Mouse (Mus musculus) splenic B cell, adult 2 months (primary cell): ENCODE results near the gene Plppr2.

Source experiments
- DNase-seq: peaks from one replicate; pipeline ENCODE4 v3.0.0-alpha.2; 2011; ENCODE audit warnings: low read depth, low spot score
- H3K27me3 ChIP-seq: 2 replicates; pipeline ENCODE4 v1.6.1; 2012; ENCODE audit warnings: mild to moderate bottlenecking, low read length, moderate library complexity, mixed read lengths; ENCODE audit not compliant: control insufficient read depth, poor library complexity, insufficient read depth, severe bottlenecking
- H3K36me3 ChIP-seq: 2 replicates; pipeline ENCODE4 v1.6.1; 2012; ENCODE audit warnings: mild to moderate bottlenecking, low read length, moderate library complexity, mixed read lengths; ENCODE audit not compliant: control insufficient read depth, poor library complexity, insufficient read depth, severe bottlenecking

Gene Plppr2

DNA sequence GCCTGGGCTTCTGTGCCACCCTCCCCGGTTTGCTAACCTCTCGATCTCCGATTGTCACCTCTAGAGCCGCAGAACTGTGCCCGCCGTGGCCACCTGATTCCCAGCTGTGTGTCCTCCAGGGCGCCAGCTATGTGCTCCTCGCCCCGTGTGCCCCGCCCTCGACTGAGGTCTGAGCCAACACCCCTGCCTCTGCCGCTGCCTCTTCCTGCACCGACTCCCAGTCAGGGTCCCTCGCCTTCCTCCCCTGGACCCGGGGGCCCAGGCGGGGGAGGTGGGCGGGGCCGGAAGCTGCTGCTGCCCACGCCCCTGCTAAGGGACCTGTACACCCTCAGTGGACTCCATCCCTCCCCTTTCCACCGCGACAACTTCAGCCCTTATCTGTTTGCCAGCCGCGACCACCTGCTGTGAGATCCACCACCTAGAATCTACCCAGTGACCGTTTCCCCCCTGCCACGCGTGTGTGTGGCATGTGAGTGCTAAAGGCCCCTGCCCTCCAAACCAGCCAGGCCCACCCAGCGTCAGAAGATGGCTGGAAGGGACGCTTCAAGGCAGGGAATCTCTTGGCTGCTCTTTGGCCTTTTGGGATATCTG, 10.8 kb downstream of the Plppr2 start:
- Histone ChIP-seq H3K27me3 (no peaks in the 10 kb centered on the region; the same call in 1 of the 2 replicates), H3K36me3 (no peaks in the 10 kb centered on the region)
- no peak for DNase-seq

GRCm38 (mm10) chr9:21948146-21948545, 11.3 kb downstream of the Plppr2 start:
- H3K27me3 ChIP-seq, result no peaks in the 10 kb centered on the region; the same call in 1 of the 2 replicates
- no peak for DNase-seq
- H3K36me3 ChIP-seq, result no peaks in the 10 kb centered on the region

DNA sequence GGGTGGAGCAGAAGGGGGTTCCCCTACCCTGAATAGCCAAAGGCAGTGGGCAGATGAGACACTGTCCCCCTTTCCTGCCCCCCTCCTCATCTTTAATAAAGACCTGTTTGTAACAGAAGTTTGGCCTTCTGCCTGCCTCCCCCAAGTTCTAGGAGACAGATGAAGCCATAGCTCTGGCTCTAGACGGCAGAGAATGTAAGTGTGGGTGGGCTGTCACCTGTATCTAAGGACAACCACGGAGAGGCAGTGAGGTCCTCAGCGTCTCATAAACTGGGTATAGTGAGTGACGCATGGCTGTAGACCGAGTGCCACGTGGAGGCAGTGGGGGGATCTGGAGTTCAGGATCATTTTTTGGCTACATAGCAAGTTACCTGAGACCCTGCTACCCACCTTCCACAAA, 12.0 kb downstream of the Plppr2 start:
- H3K36me3 ChIP-seq, result no peaks in the 10 kb centered on the region
- no peaks in the 10 kb centered on the region; the same call in 1 of the 2 replicates for H3K27me3 ChIP-seq
- no peak for DNase-seq

DNA sequence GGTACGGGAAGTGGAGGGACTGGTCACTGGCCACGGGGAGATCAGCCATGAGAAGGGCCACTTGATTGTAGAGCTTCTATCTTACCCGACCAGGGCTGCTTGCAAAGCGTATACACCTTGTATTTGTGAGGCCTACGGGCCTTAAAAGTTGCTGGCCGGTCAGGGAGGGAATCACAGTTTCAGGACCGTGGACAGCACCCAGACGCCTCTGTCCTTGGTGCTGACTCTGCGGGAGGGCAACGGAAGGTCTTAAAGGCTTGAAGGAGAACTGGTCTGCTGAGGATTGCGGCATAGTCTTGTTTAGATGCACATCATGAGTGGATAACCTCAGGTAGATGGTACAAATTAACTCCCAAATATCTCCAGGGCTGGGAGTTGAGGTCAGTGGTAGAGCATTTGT, 13.5 kb downstream of the Plppr2 start:
- H3K27me3 ChIP-seq, result no peaks in the 10 kb centered on the region; the same call in 1 of the 2 replicates
- DNase-seq, result peak; percentile 77
- H3K36me3 ChIP-seq, result no peaks in the 10 kb centered on the region

GRCm38 (mm10) chr9:21951977-21952376, 15.1 kb downstream of the Plppr2 start:
- Histone ChIP-seq H3K27me3 (no peaks in the 10 kb centered on the region; the same call in 1 of the 2 replicates), H3K36me3 (no peaks in the 10 kb centered on the region)
- peak; percentile 34 for DNase-seq

- no peak for DNase-seq
- H3K27me3 ChIP-seq, result no peaks in the 10 kb centered on the region
These were observed 16.8 kb downstream of the Plppr2 start for GRCm38 (mm10) chr9:21953600-21953999.

DNA sequence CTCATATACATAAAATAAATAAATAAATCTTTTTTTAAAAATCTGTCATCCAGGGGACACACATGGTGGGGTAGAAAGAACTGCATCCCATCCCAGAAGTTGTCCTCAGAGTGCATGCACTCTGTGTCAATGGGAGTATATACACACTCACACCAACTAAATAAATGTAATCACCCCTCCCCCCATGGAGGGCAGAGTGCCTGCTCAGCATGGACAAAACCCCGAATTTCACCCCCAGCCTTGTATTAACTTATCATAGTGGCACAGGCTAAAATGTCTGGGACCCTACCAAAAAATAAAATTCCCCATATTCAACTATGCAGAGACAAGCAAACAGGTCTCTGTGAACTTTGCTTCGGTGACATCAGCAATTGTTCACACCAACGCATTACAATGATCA, 17.8 kb downstream of the Plppr2 start:
- no peaks in the 10 kb centered on the region for H3K27me3 ChIP-seq
- DNase-seq, result no peak
- no peaks in the 10 kb centered on the region for H3K36me3 ChIP-seq

More at GRCm38 (mm10) chr9:21953600-21953999, 16.8 kb downstream of the Plppr2 start:
- no peaks in the 10 kb centered on the region for H3K36me3 ChIP-seq

DNA sequence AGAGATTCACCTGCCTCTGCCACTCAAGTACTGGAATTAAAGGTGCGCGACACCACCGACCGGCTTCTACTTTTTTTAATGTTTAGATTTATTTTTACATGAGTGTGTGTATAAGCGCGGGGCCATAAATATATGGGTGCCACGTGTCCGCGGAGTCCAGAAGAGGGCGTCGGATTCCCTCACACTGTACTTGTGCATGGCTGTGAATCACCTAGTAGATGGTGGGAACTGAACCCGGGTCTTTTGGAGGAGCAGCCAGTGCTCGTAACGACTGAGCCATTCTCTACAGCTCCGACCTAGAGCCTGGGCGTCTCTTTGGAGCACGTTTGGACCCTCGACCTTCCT, 18.4 kb downstream of the Plppr2 start:
- no peak for DNase-seq
- H3K27me3 ChIP-seq, result no peaks in the 10 kb centered on the region

DNA sequence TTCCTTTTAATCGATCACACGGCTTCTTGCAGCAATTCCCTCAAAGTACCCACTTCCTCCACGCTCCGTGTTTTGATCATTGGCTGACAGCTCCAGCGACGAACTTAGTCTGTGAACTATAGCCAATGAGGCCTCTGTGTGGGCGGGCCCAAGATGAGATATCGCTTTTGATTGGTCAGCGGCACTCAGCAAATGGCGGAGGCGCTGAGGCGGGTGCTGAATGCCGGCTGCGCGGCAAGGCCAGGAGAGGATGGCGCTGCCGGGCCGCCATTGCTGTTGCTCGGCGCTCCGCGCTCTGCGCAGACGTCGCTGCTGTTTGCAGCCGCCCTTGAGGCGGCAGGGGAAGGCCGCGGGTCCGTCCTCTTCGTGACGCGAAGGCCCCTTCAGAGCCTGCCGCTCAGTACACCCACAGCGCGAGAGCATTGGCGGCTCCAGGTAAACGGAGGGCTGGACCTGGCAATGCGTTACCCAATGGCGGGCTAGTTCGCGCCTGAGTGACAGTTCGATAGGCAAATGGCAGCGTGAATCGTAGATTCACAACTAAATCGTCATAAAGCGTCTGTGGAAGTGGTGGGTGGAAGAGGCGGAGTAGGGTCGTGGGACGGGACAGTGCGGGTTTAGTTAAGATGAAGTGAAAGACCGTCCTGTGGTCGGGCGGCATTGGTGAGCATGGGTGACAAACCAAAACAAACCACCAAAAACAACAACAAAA, 18.9 kb downstream of the Plppr2 start, which contains the start of gene Swsap1:
Gene Swsap1, plus strand, starts transcription at position 186 of the 712 bp plus-strand sequence.
- peak; percentile 99 for DNase-seq
- no peaks in the 10 kb centered on the region for H3K27me3 ChIP-seq

More for the DNA sequence above, 18.4 kb downstream of the Plppr2 start:
- H3K36me3 ChIP-seq, result no peaks in the 10 kb centered on the region

GRCm38 (mm10) chr9:21958372-21958771, 21.5 kb downstream of the Plppr2 start:
- no peaks in the 10 kb centered on the region for H3K27me3 ChIP-seq
- no peak for DNase-seq
- H3K36me3 ChIP-seq, result no peaks in the 10 kb centered on the region

More for the DNA sequence above, 18.9 kb downstream of the Plppr2 start, which contains the start of gene Swsap1:
- no peaks in the 10 kb centered on the region for H3K36me3 ChIP-seq

GRCm38 (mm10) chr9:21959244-21959643, 22.4 kb downstream of the Plppr2 start:
- no peak for DNase-seq
- Histone ChIP-seq H3K36me3 (no peaks in the 10 kb centered on the region), H3K27me3 (no peaks in the 10 kb centered on the region)

- H3K27me3 ChIP-seq, result no peaks in the 10 kb centered on the region
- no peak for DNase-seq
- H3K36me3 ChIP-seq, result no peaks in the 10 kb centered on the region
These were observed 23.3 kb downstream of the Plppr2 start for GRCm38 (mm10) chr9:21960135-21960534.

DNA sequence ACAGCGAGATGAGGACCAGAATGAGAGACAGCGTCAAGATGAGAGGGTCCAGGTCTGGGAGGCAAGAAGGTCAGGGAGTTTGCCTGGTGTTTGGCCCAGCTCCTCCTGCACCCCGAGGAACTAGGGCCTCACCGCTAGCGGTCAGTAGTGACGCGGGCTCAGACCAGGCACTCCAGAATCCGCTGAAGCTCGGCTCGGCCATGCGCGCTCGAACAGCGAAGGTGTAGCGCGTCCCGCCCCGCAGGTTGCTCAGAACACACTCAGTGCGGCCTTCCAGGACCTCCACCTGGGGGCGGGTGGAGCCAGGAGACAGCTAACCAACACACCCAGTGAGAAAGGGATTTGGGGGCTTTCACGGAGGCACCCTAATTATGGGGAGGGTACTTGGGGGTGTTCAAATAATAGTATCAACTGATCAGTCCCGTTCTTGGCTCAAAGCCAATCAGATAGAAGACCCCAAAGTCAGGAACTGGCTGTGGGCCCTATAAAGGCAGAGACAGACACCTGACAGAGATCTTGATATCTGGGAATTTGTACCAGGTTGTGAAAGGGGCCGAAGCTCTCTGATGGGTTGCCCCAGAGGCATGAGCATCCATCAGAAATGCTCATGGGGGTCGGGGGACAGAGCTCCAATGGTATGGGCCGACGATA, 23.9 kb downstream of the Plppr2 start:
- H3K36me3 ChIP-seq, result no peaks in the 10 kb centered on the region
- H3K27me3 ChIP-seq, result no peaks in the 10 kb centered on the region
- DNase-seq, result no peak

DNA sequence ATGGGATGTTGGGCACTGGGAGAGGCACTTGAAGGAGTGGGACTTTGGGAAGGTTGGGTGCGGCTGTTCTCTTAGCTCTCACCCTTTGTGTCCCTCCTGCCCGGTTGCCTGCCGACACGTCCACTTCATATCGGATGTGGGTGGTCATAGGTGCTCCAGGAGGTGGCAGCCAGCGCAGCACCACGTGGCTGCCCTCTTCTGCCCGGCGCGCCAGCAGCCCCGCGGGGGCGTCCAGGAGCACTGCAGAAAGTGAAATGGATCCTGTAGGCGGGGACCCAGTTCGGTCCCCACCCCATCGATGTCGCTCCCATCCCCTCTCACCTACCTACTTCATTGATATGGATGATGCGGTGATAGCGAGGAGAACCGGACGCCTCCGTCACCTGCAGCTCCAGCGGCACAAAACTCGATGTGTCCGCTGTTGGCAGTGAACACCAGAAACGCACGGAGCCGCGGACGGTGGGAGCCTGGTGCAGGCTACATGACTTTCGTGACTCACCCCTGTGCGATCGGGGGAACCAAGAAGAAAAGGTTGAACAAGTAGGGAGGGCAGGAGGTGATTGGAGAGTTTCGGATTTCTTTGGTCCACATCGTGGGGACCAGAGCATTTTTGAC, 24.6 kb downstream of the Plppr2 start:
- H3K36me3 ChIP-seq, result no peaks in the 10 kb centered on the region
- DNase-seq, result no peak
- no peaks in the 10 kb centered on the region for H3K27me3 ChIP-seq

DNA sequence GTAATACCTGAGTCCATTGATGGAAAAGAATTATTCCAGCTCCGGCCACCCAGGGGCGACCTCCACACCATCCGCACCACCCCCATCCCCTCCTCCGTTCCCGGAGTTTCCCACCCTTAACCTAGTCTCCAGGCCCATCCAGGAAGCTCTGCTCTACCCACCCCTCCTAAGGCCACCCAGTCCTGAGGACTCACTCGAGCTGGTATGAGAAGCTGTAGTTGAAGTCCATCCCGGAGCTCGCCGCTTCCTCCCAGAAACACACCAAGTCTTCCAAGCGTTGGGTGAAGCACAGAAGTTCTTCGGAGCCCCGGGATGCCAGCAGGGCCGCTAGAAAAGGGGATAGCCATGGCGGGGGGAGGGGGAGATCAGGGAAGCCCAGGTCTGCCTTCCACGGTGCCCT, 25.2 kb downstream of the Plppr2 start:
- Histone ChIP-seq H3K27me3 (no peaks in the 10 kb centered on the region), H3K36me3 (no peaks in the 10 kb centered on the region)
- no peak for DNase-seq
